Mouse (Mus musculus) MEL (cell line): ENCODE data around the gene Atrnl1. TPM values are rescaled to one million over a fixed set of nuclear protein-coding genes. Genes with fewer than 3 reads are reported as not detected.

Source experiments
- DNase-seq: peaks from one replicate; pipeline ENCODE4 v3.0.0; 2011; ENCODE audit warnings: low read depth, low spot score
- H3K27ac ChIP-seq: 2 replicates; pipeline ENCODE4 v1.5.1; 2012; ENCODE audit warnings: low read depth, mild to moderate bottlenecking, control low read depth, low read length, moderate library complexity; ENCODE audit not compliant: control insufficient read depth
- H3K27me3 ChIP-seq, 2 experiments: fragments of 150-350 bp in 1 of 2; sonication (generic) in 1 of 2; 2 replicates each; pipeline ENCODE4 v1.6.1; 2012; ENCODE audit warnings: low read length in 2 of 2, mild to moderate bottlenecking in 2 of 2, improper control_type of control experiment in 1 of 2, moderate library complexity in 1 of 2; ENCODE audit not compliant: insufficient read depth in 2 of 2, control insufficient read depth in 1 of 2
- H3K36me3 ChIP-seq, 2 experiments: 2 replicates each; pipeline ENCODE4 v1.6.1; 2012 to 2014; ENCODE audit warnings: low read length in 2 of 2, improper control_type of control experiment in 1 of 2, inconsistent platforms in 1 of 2, mild to moderate bottlenecking in 1 of 2; ENCODE audit not compliant: insufficient read depth in 2 of 2, control insufficient read depth in 1 of 2
- H3K4me1 ChIP-seq, 2 experiments: fragments of 150-350 bp in 1 of 2; sonication (generic) in 1 of 2; 2 replicates each; pipeline ENCODE4 v1.6.1; 2012; ENCODE audit warnings: low read length in 2 of 2, improper control_type of control experiment in 1 of 2, mild to moderate bottlenecking in 1 of 2; ENCODE audit not compliant: insufficient read depth in 2 of 2, control insufficient read depth in 1 of 2
- H3K4me3 ChIP-seq, 2 experiments: fragments of 150-350 bp in 1 of 2; sonication (generic) in 1 of 2; 2 replicates each; pipeline ENCODE4 v1.5.1; 2012; ENCODE audit warnings: low read depth in 2 of 2, low read length in 2 of 2, mild to moderate bottlenecking in 2 of 2, moderate library complexity in 2 of 2, control low read depth in 1 of 2, improper control_type of control experiment in 1 of 2; ENCODE audit not compliant: control insufficient read depth in 1 of 2, insufficient read depth in 1 of 2
- H3K79me2 ChIP-seq: 2 replicates; pipeline ENCODE4 v1.6.1; 2012; ENCODE audit warnings: mild to moderate bottlenecking, low read length, moderate library complexity; ENCODE audit not compliant: control insufficient read depth, poor library complexity, insufficient read depth
- H3K9ac ChIP-seq: 2 replicates; pipeline ENCODE4 v1.6.1; 2012; ENCODE audit warnings: low read depth, mild to moderate bottlenecking, control low read depth, low read length, moderate library complexity; ENCODE audit not compliant: control insufficient read depth, poor library complexity, severe bottlenecking
- H3K9me3 ChIP-seq: fragments of 150-350 bp; sonication (generic); replicated peaks from 2 replicates; pipeline ENCODE4 v1.6.1; 2012; ENCODE audit warnings: mild to moderate bottlenecking, low read length, improper control_type of control experiment, moderate library complexity; ENCODE audit not compliant: insufficient read depth
- ELF1 ChIP-seq: IDR thresholded peaks from 2 replicates; pipeline ENCODE4 v1.6.1; 2014; ENCODE audit warnings: low read depth, mild to moderate bottlenecking, inconsistent platforms, low read length, improper control_type of control experiment, moderate library complexity
- ETS1 ChIP-seq: IDR thresholded peaks from 2 replicates; pipeline ENCODE4 v1.6.1; 2012; ENCODE audit warnings: low read depth, mild to moderate bottlenecking, inconsistent platforms, low read length, improper control_type of control experiment, moderate library complexity
- GATA1 ChIP-seq: IDR thresholded peaks from 2 replicates; pipeline ENCODE4 v1.6.1; 2011; ENCODE audit warnings: low read depth, low read length, improper control_type of control experiment
- HCFC1 ChIP-seq: IDR thresholded peaks from 2 replicates; pipeline ENCODE4 v1.6.1; 2012; ENCODE audit warnings: low read depth, mild to moderate bottlenecking, inconsistent platforms, low read length, improper control_type of control experiment, moderate library complexity
- MAFK ChIP-seq: IDR thresholded peaks from 2 replicates; pipeline ENCODE4 v1.6.1; 2011; ENCODE audit warnings: low read depth, mild to moderate bottlenecking, low read length, improper control_type of control experiment, borderline replicate concordance
- MAZ ChIP-seq: IDR thresholded peaks from 2 replicates; pipeline ENCODE4 v1.6.1; 2012; ENCODE audit warnings: low read depth, mild to moderate bottlenecking, inconsistent platforms, low read length, improper control_type of control experiment
- MEF2A ChIP-seq: IDR thresholded peaks from 2 replicates; pipeline ENCODE4 v1.6.1; 2014; ENCODE audit warnings: low read depth, mild to moderate bottlenecking, inconsistent platforms, low read length, improper control_type of control experiment; ENCODE audit not compliant: poor library complexity, insufficient replicate concordance, severe bottlenecking; ENCODE audit errors: extremely low read depth
- MXI1 ChIP-seq: IDR thresholded peaks from 2 replicates; pipeline ENCODE4 v1.6.1; 2011; ENCODE audit warnings: mild to moderate bottlenecking, low read depth, low read length, improper control_type of control experiment
- MYB ChIP-seq: IDR thresholded peaks from 2 replicates; pipeline ENCODE4 v1.6.1; 2011; ENCODE audit warnings: mild to moderate bottlenecking, low read depth, low read length, improper control_type of control experiment
- NELFE ChIP-seq: IDR thresholded peaks from 2 replicates; pipeline ENCODE4 v1.6.1; 2011; ENCODE audit warnings: low read depth, low read length, improper control_type of control experiment
- POLR2AphosphoS2 ChIP-seq: IDR thresholded peaks from 2 replicates; pipeline ENCODE4 v1.6.1; 2011; ENCODE audit warnings: low read length, improper control_type of control experiment
- POLR2AphosphoS5 ChIP-seq: IDR thresholded peaks from 2 replicates; pipeline ENCODE4 v1.6.1; 2012; ENCODE audit warnings: low read depth, borderline replicate concordance, mild to moderate bottlenecking, inconsistent platforms, low read length, moderate library complexity, mixed read lengths
- RAD21 ChIP-seq: IDR thresholded peaks from 2 replicates; pipeline ENCODE4 v1.6.1; 2011; ENCODE audit warnings: mild to moderate bottlenecking, low read depth, low read length, improper control_type of control experiment
- SMC3 ChIP-seq: IDR thresholded peaks from 2 replicates; pipeline ENCODE4 v1.6.1; 2011; ENCODE audit warnings: low read depth, low read length, improper control_type of control experiment
- TAL1 ChIP-seq: IDR thresholded peaks from 2 replicates; pipeline ENCODE4 v1.6.1; 2012; ENCODE audit warnings: mild to moderate bottlenecking, inconsistent platforms, low read length, moderate library complexity, mixed read lengths
- TBP ChIP-seq: IDR thresholded peaks from 2 replicates; pipeline ENCODE4 v1.8.0; 2011; ENCODE audit warnings: low read depth, low read length, improper control_type of control experiment
- TCF12 ChIP-seq: IDR thresholded peaks from 2 replicates; pipeline ENCODE4 v1.6.1; 2014; ENCODE audit warnings: low read depth, mild to moderate bottlenecking, inconsistent platforms, low read length, improper control_type of control experiment, moderate library complexity
- UBTF ChIP-seq: IDR thresholded peaks from 2 replicates; pipeline ENCODE4 v1.6.1; 2012; ENCODE audit warnings: low read depth, mild to moderate bottlenecking, inconsistent platforms, low read length, improper control_type of control experiment, moderate library complexity, borderline replicate concordance; ENCODE audit not compliant: insufficient read depth
- USF1 ChIP-seq: IDR thresholded peaks from 2 replicates; pipeline ENCODE4 v1.6.1; 2014; ENCODE audit warnings: low read depth, mild to moderate bottlenecking, inconsistent platforms, low read length, improper control_type of control experiment, moderate library complexity
- ZKSCAN1 ChIP-seq: IDR thresholded peaks from 2 replicates; pipeline ENCODE4 v1.6.1; 2012; ENCODE audit warnings: low read depth, mild to moderate bottlenecking, inconsistent platforms, low read length, improper control_type of control experiment, moderate library complexity
- ZMIZ1 ChIP-seq: IDR thresholded peaks from 2 replicates; pipeline ENCODE4 v1.6.1; 2012; ENCODE audit warnings: low read depth, mild to moderate bottlenecking, inconsistent platforms, low read length, improper control_type of control experiment, moderate library complexity
- polyA plus RNA-seq, 2 experiments: library from polyadenylated mRNA; stranded (reverse) in 1 of 2; unstranded in 1 of 2; fragments of >175 nt in 1 of 2; fragments of >200 nt in 1 of 2; gene quantifications; 2 replicates each; pipeline versions ENCODE4 v1.2.1 to v1.2.4; 2012; ENCODE audit warnings: low replicate concordance in 2 of 2, low read depth in 1 of 2; ENCODE audit not compliant: insufficient read length in 2 of 2, insufficient read depth in 1 of 2, missing spikeins in 1 of 2
- total RNA-seq: library from RNA; depleted of rRNA; stranded (reverse); fragments of 300-350 nt; gene quantifications from 2 replicates; pipeline ENCODE4 v1.2.3, GENCODE M21; 2012

Gene Atrnl1
- total and polyA plus RNA-seq, 3 experiments: 6.4 to 8.2 TPM; not detected in 1

DNA sequence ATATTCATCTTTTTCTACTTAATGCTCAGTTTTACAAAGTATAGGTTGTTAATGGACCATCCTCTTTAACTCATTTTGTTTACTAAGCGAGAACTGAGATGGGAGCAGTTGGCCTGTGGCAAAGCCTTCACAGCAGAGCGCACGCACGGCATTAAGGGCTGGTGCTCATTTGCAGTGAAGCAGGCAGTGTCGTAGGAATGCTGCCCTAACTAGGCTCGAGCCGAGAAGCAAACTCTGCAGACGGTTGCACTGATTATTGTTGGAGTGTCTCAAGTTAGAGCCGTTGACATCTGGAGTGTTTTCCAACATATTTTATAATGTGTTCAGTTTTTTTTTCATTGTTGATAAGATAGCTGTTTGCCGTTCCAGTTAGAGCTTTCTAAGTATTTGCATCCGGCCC, 206.9 kb downstream of the Atrnl1 start:
- H3K4me1 ChIP-seq: no peaks in the 10 kb centered on the region
- H3K36me3 ChIP-seq: no peaks in the 10 kb centered on the region
- no peak overlapping the region for H3K9ac ChIP-seq
- no peak overlapping the region for H3K4me3 ChIP-seq
- no peak overlapping the region for H3K27ac ChIP-seq
- no peaks in the 10 kb centered on the region for H3K79me2 ChIP-seq
- TF ChIP-seq RAD21: no peak
- TF ChIP-seq POLR2AphosphoS5: no peak
- no peak for TF ChIP-seq USF1
- TF ChIP-seq ELF1: no peak
- TF ChIP-seq MYB: no peak
- TF ChIP-seq SMC3: no peak
- no peak for TF ChIP-seq NELFE
- no peak for TF ChIP-seq MAZ
- TF ChIP-seq ETS1: no peak
- TF ChIP-seq TAL1: no peak
- TF ChIP-seq MAFK: no peak
- no peak for TF ChIP-seq ZKSCAN1
- no peaks in the 10 kb centered on the region for H3K9me3 ChIP-seq
- no peaks in the 10 kb centered on the region for H3K27me3 ChIP-seq
- DNase-seq: no peak

DNA sequence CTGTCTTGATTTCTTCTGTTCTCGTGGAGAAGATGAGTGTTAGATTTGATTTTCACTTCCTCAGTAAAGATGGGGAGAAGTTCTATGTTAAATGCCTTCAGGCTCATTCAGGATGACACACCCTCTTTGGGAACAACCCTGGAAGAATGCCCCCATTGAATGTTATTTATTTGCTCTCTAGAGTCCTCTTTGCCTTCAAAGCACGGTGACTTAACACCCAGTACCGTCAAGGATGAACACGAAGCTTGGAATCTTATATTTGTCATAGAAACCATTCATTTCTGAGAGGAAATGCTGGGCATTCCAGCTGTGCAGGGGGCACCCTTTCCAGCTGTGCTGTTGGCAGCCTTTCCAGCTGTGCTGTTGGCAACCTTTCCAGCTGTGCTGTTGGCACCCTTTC, 212.6 kb downstream of the Atrnl1 start:
- no peaks in the 10 kb centered on the region for H3K4me1 ChIP-seq
- H3K27me3 ChIP-seq: no peaks in the 10 kb centered on the region
- DNase-seq: no peak
- no peak overlapping the region for H3K27ac ChIP-seq
- no peaks in the 10 kb centered on the region for H3K9me3 ChIP-seq
- TF ChIP-seq MXI1 (no peak), UBTF (no peak), ELF1 (no peak), TBP (no peak), GATA1 (no peak), USF1 (no peak), POLR2AphosphoS5 (no peak), TCF12 (no peak), HCFC1 (no peak), ZMIZ1 (no peak), MEF2A (no peak), POLR2AphosphoS2 (no peak), MYB (no peak)
- no peak overlapping the region for H3K4me3 ChIP-seq
- no peak overlapping the region for H3K9ac ChIP-seq
- H3K79me2 ChIP-seq: no peaks in the 10 kb centered on the region
- H3K36me3 ChIP-seq: no peaks in the 10 kb centered on the region
